Mouse (Mus musculus) kidney, adult 2 months (tissue): ENCODE results near the gene Syne3.

ENCODE experiments used
- CTCF ChIP-seq: fragments of 200-500 bp; conservative IDR thresholded peaks from 2 replicates; pipeline ENCODE4 v1.5.1; 2011; ENCODE audit warnings: low read depth, mild to moderate bottlenecking, control low read depth, low read length, moderate library complexity, mixed read lengths; ENCODE audit not compliant: insufficient read depth, insufficient read length
- POLR2A ChIP-seq: fragments of 200-500 bp; IDR thresholded peaks from one replicate; pipeline ENCODE4 v1.6.1; 2011; ENCODE audit warnings: low read depth, low read length, control low read depth

DNA sequence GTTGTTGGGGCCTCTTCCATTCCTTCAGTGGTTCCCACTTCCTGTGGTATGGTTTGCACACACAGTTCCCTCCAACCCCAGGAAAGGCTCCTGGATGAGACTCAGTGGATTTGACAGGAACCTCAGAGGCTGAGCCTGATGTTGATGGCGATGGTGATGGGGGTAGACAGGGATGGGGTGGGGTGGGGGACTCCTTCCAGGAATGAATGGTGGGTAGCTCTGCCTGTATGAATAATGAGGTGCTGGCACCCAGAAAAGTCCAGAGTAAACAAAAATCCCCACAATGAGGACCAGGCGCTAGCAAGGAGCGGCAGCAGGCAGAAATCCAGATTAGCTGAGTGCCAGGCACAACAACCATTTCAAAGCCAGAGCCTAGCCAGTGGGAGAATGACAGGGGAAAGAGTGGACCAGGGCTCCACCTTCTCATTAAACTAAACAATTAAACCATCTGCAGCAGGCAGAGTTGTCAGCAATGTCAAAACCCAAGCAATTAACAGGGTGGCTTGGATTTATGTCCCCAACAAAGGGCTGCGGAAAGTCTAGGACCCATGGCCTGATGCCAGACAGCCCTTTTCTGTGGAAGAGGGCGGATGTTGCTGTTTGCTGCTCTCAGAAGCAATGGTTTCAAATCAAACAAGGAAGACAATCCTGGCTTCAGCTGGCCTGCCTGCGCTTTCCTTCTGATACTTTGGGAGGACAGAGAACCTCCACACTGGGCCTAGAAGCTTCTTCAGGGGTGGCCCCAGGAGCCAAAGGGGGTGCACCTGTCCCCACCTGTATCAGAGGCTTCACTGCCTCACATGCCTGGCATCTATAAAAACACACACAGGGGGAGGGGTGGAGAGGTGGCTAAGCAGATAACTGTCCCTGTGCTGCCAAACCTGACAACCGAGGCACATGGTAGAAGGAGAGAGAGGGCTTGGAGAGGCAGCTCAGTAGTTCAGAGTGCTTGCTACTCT, 44.4 kb downstream of the Syne3 start:
- TF ChIP-seq POLR2A, result no peak
- TF ChIP-seq CTCF, result no peak
